Mouse (Mus musculus): ENCODE data around the gene Gfod1.
A peak's percentile ranks its signal among the peaks of the same experiment; 100 is the strongest.

Gene Gfod1

GRCm38 (mm10) chr13:43201033-43201432 is 102.9 kb downstream of the Gfod1 start:
- peak; percentile 42 for DNase-seq (ENCODE audit: low spot score)

GRCm38 (mm10) chr13:43200473-43200872 is 103.5 kb downstream of the Gfod1 start:
- no peak for DNase-seq (ENCODE audit: low spot score)

- peak; percentile 62 for DNase-seq (ENCODE audit: low spot score)
Measured at GRCm38 (mm10) chr13:43199749-43200148, 104.2 kb downstream of the Gfod1 start.

GRCm38 (mm10) chr13:43199282-43199681 is 104.7 kb downstream of the Gfod1 start:
- no peak for DNase-seq (ENCODE audit: low spot score)

GRCm38 (mm10) chr13:43197187-43197586 is 106.8 kb downstream of the Gfod1 start:
- no peak for DNase-seq (ENCODE audit: low spot score)

- DNase-seq (ENCODE audit: low spot score) = no peak
Measured at GRCm38 (mm10) chr13:43196000-43196399, 108.0 kb downstream of the Gfod1 start.

- DNase-seq (ENCODE audit: low spot score) = no peak
Measured at GRCm38 (mm10) chr13:43193932-43194331, 110.0 kb downstream of the Gfod1 start.

GRCm38 (mm10) chr13:43193266-43193665 is 110.7 kb downstream of the Gfod1 start:
- no peak for DNase-seq (ENCODE audit: low spot score)

- peak; percentile 37 for DNase-seq (ENCODE audit: low spot score)
Measured at GRCm38 (mm10) chr13:43191741-43192192, 112.2 kb downstream of the Gfod1 start.

GRCm38 (mm10) chr13:43191290-43191689 is 112.7 kb downstream of the Gfod1 start:
- no peak for DNase-seq (ENCODE audit: low spot score)

- DNase-seq (ENCODE audit: low spot score) = no peak
Measured at GRCm38 (mm10) chr13:43187736-43188135, 116.2 kb downstream of the Gfod1 start.

- DNase-seq (ENCODE audit: low spot score) = no peak
Measured at GRCm38 (mm10) chr13:43183248-43184055, 120.5 kb downstream of the Gfod1 start.

GRCm38 (mm10) chr13:43182465-43183201 is 121.3 kb downstream of the Gfod1 start:
- peak; percentile 71 for DNase-seq (ENCODE audit: low spot score)

- no peak for DNase-seq (ENCODE audit: low spot score)
Measured at GRCm38 (mm10) chr13:43181104-43181503, 122.9 kb downstream of the Gfod1 start.

GRCm38 (mm10) chr13:43177317-43177716 is 126.7 kb downstream of the Gfod1 start:
- peak; percentile 67 for DNase-seq (ENCODE audit: low spot score)

- no peak for DNase-seq (ENCODE audit: low spot score)
Measured at GRCm38 (mm10) chr13:43176676-43177075, 127.3 kb downstream of the Gfod1 start.

- peak; percentile 78 for DNase-seq (ENCODE audit: low spot score)
Measured at GRCm38 (mm10) chr13:43173262-43173661, 130.7 kb downstream of the Gfod1 start.

GRCm38 (mm10) chr13:43172036-43172713 is 131.8 kb downstream of the Gfod1 start:
- no peak for DNase-seq (ENCODE audit: low spot score)

GRCm38 (mm10) chr13:43171020-43171710 is 132.8 kb downstream of the Gfod1 start, which contains the start of gene Tbc1d7:
Gene Tbc1d7, minus strand, starts transcription at chr13:43171501.
- DNase-seq (ENCODE audit: low spot score) = peak; percentile 98

- no peak for DNase-seq (ENCODE audit: low spot score)
Measured at GRCm38 (mm10) chr13:43167721-43168120, 136.3 kb downstream of the Gfod1 start.

- no peak for DNase-seq (ENCODE audit: low spot score)
Measured at GRCm38 (mm10) chr13:43159429-43159828, 144.5 kb downstream of the Gfod1 start.

- DNase-seq (ENCODE audit: low spot score) = no peak
Measured at GRCm38 (mm10) chr13:43158281-43158680, 145.7 kb downstream of the Gfod1 start.
